Mouse (Mus musculus) liver, embryonic 13.5 days (tissue): ENCODE measurements around the gene Sprn. TPM values are rescaled to one million over a fixed set of nuclear protein-coding genes. Genes with fewer than 3 reads are reported as not detected.
"Not testable (repeated sequence)": the region's sequence is repeated elsewhere in the genome, so short reads cannot be mapped to it uniquely, and the experiment has no call there.

Experiments
- ATAC-seq: fragments of 200-750 bp; cut with Nextera tagmentation; 2 replicates; pipeline ENCODE4 v1.8.0; 2017; ENCODE audit warnings: low read depth, mild to moderate bottlenecking, moderate number of reproducible peaks, moderate library complexity
- DNase-seq: peaks from one replicate; pipeline ENCODE4 v3.0.0; 2022
- H3K27ac ChIP-seq: fragments of 300-500 bp; sonication (generic); 2 replicates; pipeline ENCODE4 v1.5.1; 2015; ENCODE audit warnings: moderate library complexity, mild to moderate bottlenecking, inconsistent platforms
- H3K27me3 ChIP-seq: fragments of 300-500 bp; sonication (generic); 2 replicates; pipeline ENCODE4 v1.6.1; 2015; ENCODE audit warnings: mild to moderate bottlenecking, inconsistent platforms
- H3K36me3 ChIP-seq: fragments of 300-500 bp; sonication (generic); 2 replicates; pipeline ENCODE4 v1.6.1; 2015; ENCODE audit warnings: mild to moderate bottlenecking, inconsistent platforms
- H3K4me1 ChIP-seq: fragments of 300-500 bp; sonication (generic); replicated peaks from 2 replicates; pipeline ENCODE4 v1.6.1; 2015; ENCODE audit warnings: inconsistent platforms
- H3K4me2 ChIP-seq: fragments of 300-500 bp; sonication (generic); 2 replicates; pipeline ENCODE4 v1.6.1; 2015; ENCODE audit warnings: inconsistent platforms, mild to moderate bottlenecking, moderate library complexity
- H3K4me3 ChIP-seq: fragments of 300-500 bp; sonication (generic); replicated peaks from 2 replicates; pipeline ENCODE4 v1.5.1; 2015; ENCODE audit warnings: mild to moderate bottlenecking, inconsistent platforms
- H3K9ac ChIP-seq: fragments of 300-500 bp; sonication (generic); 2 replicates; pipeline ENCODE4 v1.6.1; 2015; ENCODE audit warnings: mild to moderate bottlenecking, inconsistent platforms
- H3K9me3 ChIP-seq: fragments of 300-500 bp; sonication (generic); replicated peaks from 2 replicates; pipeline ENCODE4 v1.6.1; 2016; ENCODE audit warnings: inconsistent platforms
- WGBS: fragments of 180-500 bp; shearing (Covaris S2); methylation state at CpG from one replicate; pipeline ENCODE4 v1.1.7; 2015; ENCODE audit not compliant: insufficient replicate concordance; 5-methylcytosine and 5-hydroxymethylcytosine counted together
- polyA plus RNA-seq: library from polyadenylated mRNA; unstranded; fragments of >200 nt; fragmentation: Nextera tagmentation; extraction: Ambion mirVana; gene quantifications from 2 replicates; pipeline ENCODE4 v1.2.1, GENCODE M21; 2015

Sprn gene
- polyA plus RNA-seq, 1 experiment from 2014 or later, result 0.02 TPM

- H3K36me3 ChIP-seq, result peaks cover 2% of the 10 kb centered on the region; the same call in 1 of the 2 replicates
- ATAC-seq, result no peak
- DNase-seq, result peak; percentile 50
- H3K27me3 ChIP-seq, result no peaks in the 10 kb centered on the region
- no peak overlapping the region for H3K4me3 ChIP-seq
- peaks cover 9% of the 10 kb centered on the region for H3K4me1 ChIP-seq
- no peak overlapping the region for H3K27ac ChIP-seq
- H3K4me2 ChIP-seq, result no peak overlapping the region
- WGBS, result 3% methylated on average over 14 of the region's 14 CpGs
- H3K9me3 ChIP-seq, result no peaks in the 10 kb centered on the region
- H3K9ac ChIP-seq, result no peak overlapping the region
Observed at GRCm38 (mm10) chr7:140141350-140141749, 13.3 kb downstream of the Sprn start.

GRCm38 (mm10) chr7:140138021-140138310, 16.7 kb downstream of the Sprn start:
- Histone ChIP-seq H3K36me3 (no peaks in the 10 kb centered on the region), H3K4me2 (peak overlapping the region; percentile 86), H3K9ac (peak overlapping the region; percentile 88), H3K27me3 (no peaks in the 10 kb centered on the region), H3K4me1 (peaks cover 9% of the 10 kb centered on the region), H3K4me3 (peak overlapping the region; percentile 85), H3K27ac (peak overlapping the region; percentile 78), H3K9me3 (no peaks in the 10 kb centered on the region)
- 2% methylated on average over 8 of the region's 8 CpGs for WGBS
- DNase-seq (no peak), ATAC-seq (no peak)

- H3K27me3 ChIP-seq, result no peaks in the 10 kb centered on the region
- no peaks in the 10 kb centered on the region for H3K9me3 ChIP-seq
- H3K4me2 ChIP-seq, result peak within 1 kb of the TSS; percentile 86
- WGBS, result 2% methylated on average over 39 of the region's 39 CpGs
- peak; percentile 92 for DNase-seq
- H3K36me3 ChIP-seq, result no peaks in the 10 kb centered on the region
- peak within 1 kb of the TSS; percentile 88 for H3K9ac ChIP-seq
- ATAC-seq, result peak; percentile 97
- H3K4me3 ChIP-seq, result peak within 1 kb of the TSS; percentile 85
- peaks cover 9% of the 10 kb centered on the region for H3K4me1 ChIP-seq
- H3K27ac ChIP-seq, result peak within 1 kb of the TSS; percentile 78
Observed at GRCm38 (mm10) chr7:140137135-140138020, 17.3 kb downstream of the Sprn start, which contains the start of gene Mtg1. Gene Mtg1, plus strand, starts transcription at chr7:140137564.

GRCm38 (mm10) chr7:140135106-140135770, 19.4 kb downstream of the Sprn start:
- ATAC-seq (no peak), DNase-seq (no peak)
- no peaks in the 10 kb centered on the region for H3K9me3 ChIP-seq
- no peak overlapping the region for H3K4me3 ChIP-seq
- no peak overlapping the region for H3K27ac ChIP-seq
- H3K27me3 ChIP-seq, result no peaks in the 10 kb centered on the region
- WGBS, result 65% methylated on average over 5 of the region's 5 CpGs
- peaks cover 9% of the 10 kb centered on the region for H3K4me1 ChIP-seq
- no peaks in the 10 kb centered on the region for H3K36me3 ChIP-seq
- H3K9ac ChIP-seq, result no peak overlapping the region
- H3K4me2 ChIP-seq, result no peak overlapping the region

- WGBS, result 24% methylated on average over 3 of the region's 7 CpGs
- not testable (repeated sequence) for H3K27ac ChIP-seq, H3K27me3 ChIP-seq, H3K36me3 ChIP-seq, H3K9ac ChIP-seq, ATAC-seq, DNase-seq, H3K4me3 ChIP-seq, H3K4me2 ChIP-seq, H3K9me3 ChIP-seq, H3K4me1 ChIP-seq
Observed at GRCm38 (mm10) chr7:140134033-140134432, 20.6 kb downstream of the Sprn start.

- H3K9me3 ChIP-seq, H3K27me3 ChIP-seq, H3K4me1 ChIP-seq, DNase-seq, H3K36me3 ChIP-seq, ATAC-seq, H3K4me3 ChIP-seq, H3K4me2 ChIP-seq, H3K9ac ChIP-seq, H3K27ac ChIP-seq: not testable (repeated sequence)
- WGBS, result 69% methylated on average over 7 of the region's 7 CpGs
Observed at GRCm38 (mm10) chr7:140132184-140132583, 22.5 kb downstream of the Sprn start.

- H3K36me3 ChIP-seq, result 0 out of 2 replicates have a peak, but pooled peaks cover 4% of the 10 kb centered on the region
- H3K27me3 ChIP-seq, result no peaks in the 10 kb centered on the region
- no peak overlapping the region for H3K9ac ChIP-seq
- H3K9me3 ChIP-seq, result no peaks in the 10 kb centered on the region
- 44% methylated on average over 2 of the region's 2 CpGs for WGBS
- DNase-seq (no peak), ATAC-seq (no peak)
- peaks cover 33% of the 10 kb centered on the region for H3K4me1 ChIP-seq
- no peak overlapping the region for H3K27ac ChIP-seq
- no peak overlapping the region for H3K4me3 ChIP-seq
- no peak overlapping the region for H3K4me2 ChIP-seq
Observed at GRCm38 (mm10) chr7:140127911-140128310, 26.8 kb downstream of the Sprn start.

GRCm38 (mm10) chr7:140126934-140127333, 27.7 kb downstream of the Sprn start:
- Histone ChIP-seq H3K4me1 (peaks cover 38% of the 10 kb centered on the region), H3K36me3 (0 out of 2 replicates have a peak, but pooled peaks cover 4% of the 10 kb centered on the region), H3K4me2 (no peak overlapping the region), H3K27ac (no peak overlapping the region), H3K9ac (no peak overlapping the region), H3K9me3 (no peaks in the 10 kb centered on the region), H3K4me3 (no peak overlapping the region), H3K27me3 (no peaks in the 10 kb centered on the region)
- WGBS, result 49% methylated on average over 3 of the region's 3 CpGs
- ATAC-seq (no peak), DNase-seq (no peak)

GRCm38 (mm10) chr7:140126022-140126350, 28.7 kb downstream of the Sprn start:
- no peaks in the 10 kb centered on the region for H3K27me3 ChIP-seq
- H3K27ac ChIP-seq, result no peak overlapping the region
- DNase-seq (no peak), ATAC-seq (0 out of 2 replicates have a peak, but pooled peaks have one; percentile 0)
- 0 out of 2 replicates have a peak, but pooled peaks cover 4% of the 10 kb centered on the region for H3K36me3 ChIP-seq
- H3K9ac ChIP-seq, result peak overlapping the region; percentile 82
- H3K4me3 ChIP-seq, result peak overlapping the region; percentile 75
- WGBS, result 5% methylated on average over 5 of the region's 5 CpGs
- H3K9me3 ChIP-seq, result no peaks in the 10 kb centered on the region
- peak overlapping the region; percentile 91 for H3K4me2 ChIP-seq
- peaks cover 38% of the 10 kb centered on the region for H3K4me1 ChIP-seq

GRCm38 (mm10) chr7:140125278-140126021, 29.2 kb downstream of the Sprn start:
- 1% methylated on average over 40 of the region's 40 CpGs for WGBS

GRCm38 (mm10) chr7:140124382-140124781, 30.3 kb downstream of the Sprn start:
- no peak overlapping the region for H3K9ac ChIP-seq
- H3K36me3 ChIP-seq, result no peaks in the 10 kb centered on the region
- no peaks in the 10 kb centered on the region for H3K27me3 ChIP-seq
- no peak overlapping the region for H3K4me2 ChIP-seq
- H3K9me3 ChIP-seq, result no peaks in the 10 kb centered on the region
- WGBS, result 77% methylated on average over 1 of the region's 1 CpGs
- peaks cover 38% of the 10 kb centered on the region for H3K4me1 ChIP-seq
- H3K4me3 ChIP-seq, result no peak overlapping the region
- no peak for ATAC-seq
- DNase-seq, result no peak
- no peak overlapping the region for H3K27ac ChIP-seq

More at GRCm38 (mm10) chr7:140125278-140126021, 29.2 kb downstream of the Sprn start:
- Histone ChIP-seq H3K27me3 (no peaks in the 10 kb centered on the region), H3K9ac (peak overlapping the region; percentile 82), H3K4me2 (peak overlapping the region; percentile 91), H3K4me3 (peak overlapping the region; percentile 75), H3K9me3 (no peaks in the 10 kb centered on the region), H3K4me1 (peaks cover 38% of the 10 kb centered on the region), H3K36me3 (0 out of 2 replicates have a peak, but pooled peaks cover 4% of the 10 kb centered on the region), H3K27ac (peak overlapping the region; percentile 47; the same call in 1 of the 2 replicates)
- ATAC-seq (peak; percentile 100), DNase-seq (peak; percentile 92)
